Mouse (Mus musculus) kidney, adult 18-20 months (tissue): Measurements from ENCODE around the gene Gm49403.
"Not testable (repeated sequence)": the region's sequence is repeated elsewhere in the genome, so short reads cannot be mapped to it uniquely, and the experiment has no call there.

Experiments
- DNase-seq: peaks from one replicate; pipeline ENCODE4 v3.0.0; 2021

Gm49403 gene

DNA sequence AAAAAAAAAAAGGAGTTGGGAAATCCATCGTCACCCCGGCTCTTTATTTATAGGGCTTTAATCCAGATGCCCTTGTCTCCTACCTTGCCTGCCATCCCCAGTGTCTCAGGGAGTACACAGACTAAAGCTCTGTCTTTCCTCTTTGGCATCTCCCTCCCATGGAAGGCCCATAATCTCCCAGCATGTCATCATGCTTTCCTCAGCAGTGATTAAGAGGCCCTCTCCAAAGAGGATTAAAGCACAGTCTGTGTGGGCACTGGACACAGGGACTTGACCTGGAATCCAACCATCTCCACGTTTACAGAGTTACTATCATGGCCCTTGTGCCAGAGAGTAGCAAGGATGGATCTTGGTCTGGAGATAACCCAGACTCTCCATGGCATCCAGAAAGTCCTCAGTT, at the start of gene Gm49403, which contains the start of gene Lbhd1:
Gene Gm49403 (plus strand): TSS at position 315 of the 400 bp plus-strand sequence.
Gene Lbhd1 (plus strand): TSS at position 117 of the 400 bp plus-strand sequence.
- DNase-seq: no peak

DNA sequence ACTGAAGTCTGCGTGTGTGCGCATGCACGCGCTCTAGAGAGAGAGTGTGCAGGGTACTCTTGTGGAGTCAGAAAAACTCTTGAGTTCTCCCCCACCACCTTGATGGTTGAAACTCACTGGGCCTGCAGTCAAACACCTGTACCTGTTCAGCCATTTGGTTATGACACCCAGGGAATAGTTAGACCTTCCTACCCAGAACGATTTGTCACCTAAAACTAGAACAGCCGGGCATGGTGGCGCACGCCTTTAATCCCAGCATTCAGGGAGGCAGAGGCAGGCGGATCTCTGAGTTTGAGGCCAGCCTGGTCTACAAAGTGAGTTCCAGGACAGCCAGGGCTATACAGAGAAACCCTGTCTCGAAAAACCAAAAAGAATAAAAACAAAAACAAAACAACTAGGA, 47.4 kb upstream of the Gm49403 start:
- not testable (repeated sequence) for DNase-seq

DNA sequence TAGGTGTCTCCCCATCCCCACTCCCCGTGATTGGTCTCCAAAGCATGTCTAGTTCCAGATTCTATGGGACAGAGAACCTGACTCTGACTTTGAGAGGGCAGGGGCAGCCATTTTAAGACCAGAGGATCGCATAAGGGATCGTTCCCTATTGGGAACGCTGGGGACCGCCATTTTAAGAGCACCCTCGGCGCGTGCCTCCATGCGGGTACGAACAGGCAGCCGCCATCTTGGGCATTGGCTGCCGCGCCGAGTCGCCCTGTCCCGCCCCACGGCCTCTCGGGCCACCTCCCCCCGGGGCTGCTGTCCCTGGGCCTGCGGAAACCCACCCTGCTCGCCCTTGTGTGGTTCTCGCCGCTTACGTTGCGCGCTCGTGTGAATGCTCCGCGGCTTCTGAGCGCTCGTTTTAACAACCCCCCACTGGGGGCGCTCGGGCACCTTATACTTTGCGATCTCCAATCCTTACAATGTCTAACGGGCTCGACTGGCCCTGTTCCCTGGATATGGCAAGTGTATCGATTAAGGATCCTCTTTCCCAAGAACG, 46.4 kb upstream of the Gm49403 start, which contains the start of gene Bscl2:
Gene Bscl2 (plus strand): TSS at position 217 of the 541 bp plus-strand sequence.
- DNase-seq: peak; percentile 91

DNA sequence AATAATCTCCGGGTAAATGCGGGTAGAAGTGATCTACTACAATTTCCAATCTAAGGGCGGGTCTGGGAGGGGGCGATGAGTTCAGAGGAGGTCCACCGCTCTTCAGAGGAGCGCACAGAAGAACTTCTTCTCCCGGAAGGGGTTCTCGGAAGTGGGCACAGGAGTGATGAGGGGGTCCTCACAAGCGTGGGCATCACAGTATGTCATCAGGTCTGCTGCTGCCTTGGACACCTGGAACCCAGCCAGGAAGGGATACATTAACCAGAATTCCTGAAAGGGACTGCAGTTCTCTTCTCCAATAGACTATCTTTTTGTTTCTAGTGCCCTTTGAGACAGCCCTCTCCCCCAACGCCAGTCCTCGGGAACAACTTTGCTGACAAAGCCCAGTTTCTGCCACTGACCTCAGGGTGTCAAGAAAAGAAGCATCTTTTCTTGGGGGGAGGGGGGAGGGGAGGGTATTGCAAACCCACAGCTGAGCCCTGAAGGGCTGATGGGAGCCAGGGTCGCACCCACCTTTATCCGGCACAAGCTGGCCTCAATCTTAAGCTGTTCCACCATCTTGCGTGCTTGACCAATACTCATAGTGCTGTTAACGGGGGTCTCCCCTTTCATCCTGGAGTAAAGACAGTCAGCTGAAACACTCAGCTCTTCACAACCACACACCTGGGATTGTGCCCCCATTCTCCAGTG, 45.5 kb upstream of the Gm49403 start:
- DNase-seq: peak; percentile 67

DNA sequence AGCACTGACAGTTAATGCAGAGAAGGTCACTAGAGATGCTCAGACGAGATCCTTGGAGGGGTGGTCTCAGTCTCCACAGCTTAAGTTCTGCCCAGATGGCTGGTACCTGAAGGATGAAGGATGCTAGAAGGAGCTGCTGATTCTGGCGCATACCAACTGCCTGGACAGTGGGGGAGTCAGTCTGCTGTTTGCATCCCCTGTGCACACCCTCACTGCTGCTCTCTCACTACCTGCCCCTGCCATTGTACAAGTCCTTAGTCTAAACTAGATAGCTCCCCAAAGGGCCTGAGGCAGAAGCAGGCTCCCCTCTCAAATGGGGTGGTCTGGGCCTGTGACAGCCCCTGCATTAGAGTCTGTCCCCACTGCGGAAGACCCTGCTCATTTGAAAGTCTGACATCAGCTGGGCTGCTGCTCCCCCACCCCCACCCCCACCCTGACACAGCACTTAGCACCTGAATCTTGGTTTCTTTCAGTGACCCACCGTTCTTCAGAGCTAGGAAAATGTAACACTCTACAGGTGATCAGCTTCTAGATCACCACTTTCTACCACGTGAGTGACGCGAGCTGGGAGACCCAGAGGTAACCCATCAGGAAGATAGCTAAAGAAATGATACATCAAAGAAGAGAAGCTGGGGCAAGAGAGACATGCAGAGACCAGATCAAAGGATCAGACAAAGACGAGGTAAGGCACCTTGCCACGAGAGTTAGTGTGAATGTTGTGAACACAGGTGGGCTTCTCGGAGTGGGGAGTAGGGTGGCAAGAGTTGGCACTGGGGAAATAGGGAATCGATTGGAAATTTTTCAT, 44.4 kb upstream of the Gm49403 start, which contains the start of gene Gng3:
Gene Gng3 (minus strand): TSS at position 92 of the 805 bp plus-strand sequence.
- no peak for DNase-seq

DNA sequence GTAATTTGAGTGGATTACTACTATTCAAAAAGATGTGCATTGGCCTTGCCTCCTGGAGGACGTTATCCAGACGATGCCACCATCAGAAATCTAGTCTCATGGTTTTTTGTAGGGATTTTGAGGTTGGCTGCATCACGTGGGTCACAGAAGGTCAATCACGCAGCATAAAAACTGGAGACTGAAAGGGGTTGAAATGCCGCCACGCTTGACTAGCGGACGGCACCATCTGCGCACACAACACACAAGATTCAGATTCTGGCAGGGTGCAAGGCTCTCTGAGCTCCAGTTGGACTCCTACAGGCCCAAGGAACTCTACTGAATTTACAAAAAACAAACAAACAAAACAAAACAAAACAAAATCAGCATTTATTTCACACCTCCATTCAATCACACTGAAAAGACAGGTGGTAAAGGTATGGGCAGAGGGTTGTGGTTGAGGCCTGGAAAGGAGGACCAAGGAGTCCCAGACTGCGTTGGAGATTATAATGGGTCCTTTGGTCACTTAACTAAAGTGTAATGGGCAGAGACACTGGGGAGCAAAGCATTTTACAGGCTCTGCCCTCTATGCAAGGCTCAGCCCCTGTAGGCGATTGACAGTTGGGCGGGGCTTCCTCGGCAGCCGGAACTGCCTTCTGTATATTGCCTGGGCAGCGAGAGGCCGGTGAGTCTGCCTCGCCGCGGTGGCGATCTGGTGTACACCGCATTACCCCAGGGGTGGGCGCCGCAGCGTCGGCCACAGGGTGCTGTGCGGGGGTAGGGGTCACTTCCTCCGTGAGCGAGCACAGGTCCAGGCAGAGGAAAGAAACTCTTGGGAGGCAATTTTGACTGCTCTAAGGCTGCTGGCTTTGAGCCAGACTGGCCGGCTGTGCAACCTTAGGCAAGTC, 43.6 kb upstream of the Gm49403 start:
- peak; percentile 87 for DNase-seq

DNA sequence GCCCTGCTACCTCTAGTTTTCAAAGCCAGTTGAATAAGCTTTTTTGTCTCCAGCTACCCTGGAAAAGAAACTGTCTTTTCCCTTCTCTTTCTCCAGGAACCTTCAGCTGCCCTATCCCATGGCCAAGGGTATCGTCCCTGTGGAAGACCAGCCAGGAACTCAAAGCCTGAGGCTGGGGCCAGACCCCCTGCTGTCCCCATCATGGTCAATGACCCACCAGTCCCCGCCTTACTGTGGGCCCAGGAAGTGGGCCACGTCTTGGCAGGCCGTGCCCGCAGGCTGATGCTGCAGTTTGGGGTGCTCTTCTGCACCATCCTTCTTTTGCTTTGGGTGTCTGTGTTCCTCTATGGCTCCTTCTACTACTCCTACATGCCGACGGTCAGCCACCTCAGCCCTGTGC, 42.7 kb upstream of the Gm49403 start:
- DNase-seq: no peak

DNA sequence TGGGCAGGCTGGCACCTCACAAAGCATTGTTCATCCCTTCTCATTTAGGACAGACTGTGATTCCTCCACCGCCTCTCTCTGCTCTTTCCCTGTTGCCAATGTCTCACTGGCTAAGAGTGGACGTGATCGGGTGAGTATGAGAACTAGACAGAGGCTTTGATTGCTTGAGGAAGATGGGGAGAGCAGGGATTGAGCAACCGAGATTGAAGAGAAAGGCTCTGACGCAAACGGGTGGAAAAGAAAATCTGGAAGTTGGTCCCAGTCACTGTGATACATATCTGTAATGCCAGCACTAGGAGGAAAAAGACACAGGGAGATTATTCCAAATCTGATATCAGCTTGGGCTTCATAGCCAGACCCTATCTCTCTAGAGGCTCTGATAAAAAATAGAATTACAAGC, 40.8 kb upstream of the Gm49403 start:
- DNase-seq: no peak

DNA sequence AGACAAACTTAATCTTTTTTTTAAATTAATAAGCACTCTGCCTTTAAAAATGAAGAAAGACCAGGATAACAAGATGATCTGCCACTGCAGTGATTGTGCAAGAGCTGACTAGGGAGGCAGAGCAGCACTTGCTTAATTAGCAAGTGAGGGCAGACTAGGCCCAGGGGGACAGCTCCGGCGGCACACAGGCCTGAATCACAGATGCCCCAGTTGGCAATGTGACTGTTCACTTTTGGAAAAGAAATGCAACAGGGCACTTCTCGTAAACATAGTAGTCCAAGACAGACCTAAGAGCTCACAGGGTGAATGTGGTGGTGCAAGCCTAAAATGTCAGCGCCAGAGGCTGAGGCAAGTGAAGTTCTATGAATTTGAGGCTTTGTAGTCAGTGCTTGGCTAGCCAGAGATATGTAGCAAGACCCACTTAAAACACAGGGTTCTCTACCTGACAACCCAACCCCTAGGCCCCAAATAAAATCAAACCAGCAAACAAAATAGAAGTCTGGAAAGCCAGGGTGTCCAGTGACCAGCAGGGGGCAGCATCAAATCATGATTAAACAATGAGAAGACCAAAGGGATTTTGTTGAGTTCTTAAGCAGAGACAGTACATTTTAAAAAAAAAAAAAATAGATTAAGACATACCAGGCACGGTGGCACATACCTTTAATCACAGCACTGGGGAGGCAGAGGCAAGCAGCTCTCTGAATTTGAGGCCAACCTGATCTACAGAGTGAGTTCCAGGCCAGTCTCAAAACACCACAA, 39.2 kb upstream of the Gm49403 start:
- peak; percentile 78 for DNase-seq

DNA sequence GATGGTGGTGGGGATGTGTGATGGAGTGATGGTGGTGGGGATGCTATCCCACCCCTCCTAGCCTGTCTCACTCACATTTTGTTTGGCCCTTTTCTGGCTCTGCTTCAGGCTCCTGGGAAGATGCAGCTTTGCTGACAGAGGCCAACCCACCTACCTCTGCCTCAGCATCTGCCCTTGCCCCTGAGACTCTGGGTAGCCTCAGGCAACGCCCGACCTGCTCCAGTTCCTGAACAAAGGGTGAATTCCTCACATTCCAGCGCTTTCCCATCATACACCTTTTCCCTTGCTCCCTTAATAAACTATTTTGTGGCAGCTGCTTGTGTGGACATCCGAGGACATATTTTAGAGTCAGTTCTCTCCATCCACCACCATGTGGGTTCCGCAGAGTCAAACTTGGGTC, 35.4 kb upstream of the Gm49403 start:
- DNase-seq: no peak

DNA sequence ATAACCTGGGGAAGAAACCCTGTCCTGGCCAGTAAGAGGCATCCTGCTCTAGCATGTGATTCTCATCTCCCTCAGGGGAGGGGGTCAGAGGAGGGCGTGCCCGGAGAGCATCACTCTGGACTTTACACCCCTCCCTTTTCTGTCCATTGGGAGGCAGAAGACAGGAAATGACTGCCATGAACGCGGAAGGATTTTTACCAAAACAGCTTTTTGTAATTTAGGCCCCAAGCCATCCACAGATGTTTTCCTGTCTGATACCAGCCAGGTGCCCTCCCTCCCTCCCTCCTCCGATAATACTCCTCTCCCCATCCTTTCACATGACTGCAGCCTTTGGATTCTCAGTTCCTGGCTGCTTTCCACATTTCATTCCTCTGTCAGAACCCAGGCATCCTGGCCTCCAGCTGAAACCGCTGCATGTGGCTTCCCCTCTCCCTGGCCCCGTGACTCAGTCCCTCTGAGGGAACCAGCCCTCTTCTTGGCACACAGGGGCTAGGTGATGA, 33.3 kb upstream of the Gm49403 start, which contains the start of gene Lrrn4cl:
Gene Lrrn4cl (plus strand): TSS at position 367 of the 500 bp plus-strand sequence.
- DNase-seq: no peak

DNA sequence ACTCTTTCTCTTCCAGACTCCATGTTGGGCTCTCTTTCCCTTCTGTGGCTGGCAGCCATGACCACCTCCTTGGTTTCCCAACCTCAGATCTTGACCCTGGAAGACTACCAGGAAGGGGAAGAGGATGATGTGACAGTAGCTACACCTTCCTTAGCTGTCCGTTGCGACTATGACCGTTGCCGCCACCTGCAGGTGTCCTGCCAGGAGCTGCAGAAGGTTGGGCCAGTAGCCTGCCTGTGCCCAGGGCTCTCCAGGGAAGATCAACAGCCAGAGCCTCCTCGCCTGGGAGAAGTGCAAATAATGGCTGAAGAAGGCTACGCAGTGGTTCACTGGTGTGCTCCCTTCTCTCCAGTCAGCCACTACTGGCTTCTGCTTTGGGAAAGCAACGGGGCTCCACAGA, 32.1 kb upstream of the Gm49403 start:
- DNase-seq: no peak

DNA sequence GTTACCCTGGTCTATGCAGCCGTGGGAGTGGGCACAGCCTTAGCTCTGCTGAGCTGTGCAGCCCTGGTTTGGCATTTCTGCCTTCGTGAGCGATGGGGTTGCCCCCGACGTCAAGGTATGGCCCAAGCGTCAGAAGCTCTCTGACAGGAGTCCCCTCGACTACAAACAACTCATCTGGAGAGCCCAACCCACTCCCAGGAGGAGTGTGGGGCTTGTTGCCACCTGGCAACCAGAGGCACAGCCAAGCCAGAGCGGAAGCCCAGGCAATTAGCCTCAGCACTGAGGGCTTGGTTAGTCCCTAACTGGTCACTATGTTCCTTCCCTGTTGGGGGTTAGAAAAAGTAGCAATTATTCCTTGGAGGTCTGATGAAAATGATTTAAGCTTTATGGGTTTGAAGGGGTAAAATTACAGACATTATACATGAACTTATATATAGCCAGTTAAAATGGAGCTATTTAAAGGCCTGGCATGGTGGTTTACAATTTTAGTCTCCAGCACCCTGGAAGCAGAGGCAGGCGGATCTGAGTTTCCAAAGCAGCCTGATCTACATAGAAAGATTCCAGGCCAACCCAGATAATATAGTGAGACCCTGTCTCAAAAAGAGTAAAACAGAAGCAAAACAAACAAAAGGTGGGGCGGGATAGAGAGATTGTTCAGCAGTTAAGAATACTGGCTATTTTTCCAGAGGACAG, 31.3 kb upstream of the Gm49403 start:
- DNase-seq: no peak

DNA sequence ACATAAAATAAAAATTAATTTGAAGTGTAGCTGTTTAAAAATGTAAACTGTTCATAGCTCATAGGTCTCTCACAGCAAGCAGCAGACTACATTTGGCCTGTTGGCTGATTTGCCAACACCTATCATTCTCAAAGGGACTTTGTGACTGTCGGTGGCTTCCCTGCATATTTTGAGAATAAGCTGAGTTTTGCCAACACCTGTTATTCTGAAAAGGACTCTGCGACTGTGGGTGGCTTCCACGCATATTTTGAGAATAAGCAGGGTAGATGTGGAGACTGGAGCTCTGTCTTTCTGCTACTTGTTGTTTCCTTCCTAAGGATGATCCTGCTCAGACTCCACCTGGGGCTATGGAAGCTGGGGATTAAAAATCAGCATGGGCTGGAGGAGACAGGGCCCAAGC, 30.6 kb upstream of the Gm49403 start:
- DNase-seq: no peak

DNA sequence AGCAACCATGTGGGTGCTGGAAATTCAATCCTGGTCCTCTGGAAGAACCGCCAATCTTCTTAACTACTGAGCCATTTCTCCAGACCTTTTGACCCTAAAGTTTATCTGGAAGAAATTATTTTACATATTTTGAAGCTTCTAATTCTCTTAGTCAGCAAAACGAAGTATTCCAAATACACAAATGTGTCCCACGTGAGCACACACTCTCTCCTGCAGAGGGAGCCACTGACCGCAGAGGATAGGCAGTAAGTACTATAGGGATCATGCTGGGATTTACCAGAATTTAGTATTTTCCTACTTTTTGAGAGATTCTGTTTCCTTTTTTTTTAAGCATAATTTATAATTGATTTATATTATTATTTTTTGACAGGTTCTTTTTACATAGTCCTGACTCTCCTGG, 26.0 kb upstream of the Gm49403 start:
- DNase-seq: peak; percentile 50

DNA sequence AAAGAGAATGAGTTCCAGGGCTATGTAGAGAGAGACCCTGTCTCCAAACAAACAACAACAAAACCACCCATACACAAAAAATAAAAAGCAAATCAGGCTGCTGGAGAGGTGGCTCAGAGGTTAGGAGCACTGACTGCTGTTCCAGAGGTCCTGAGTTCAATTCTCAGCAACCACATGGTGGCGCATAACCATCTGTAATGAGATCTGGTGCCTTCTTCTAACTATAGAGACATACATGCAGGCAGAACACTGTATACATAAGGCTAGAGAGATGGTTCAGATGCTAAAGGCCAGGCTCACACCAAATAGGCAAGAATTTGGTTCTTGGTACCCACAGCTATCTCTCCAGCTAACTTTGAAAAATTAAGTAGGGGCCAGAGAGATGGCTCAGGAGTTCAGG, 24.7 kb upstream of the Gm49403 start:
- no peak for DNase-seq

DNA sequence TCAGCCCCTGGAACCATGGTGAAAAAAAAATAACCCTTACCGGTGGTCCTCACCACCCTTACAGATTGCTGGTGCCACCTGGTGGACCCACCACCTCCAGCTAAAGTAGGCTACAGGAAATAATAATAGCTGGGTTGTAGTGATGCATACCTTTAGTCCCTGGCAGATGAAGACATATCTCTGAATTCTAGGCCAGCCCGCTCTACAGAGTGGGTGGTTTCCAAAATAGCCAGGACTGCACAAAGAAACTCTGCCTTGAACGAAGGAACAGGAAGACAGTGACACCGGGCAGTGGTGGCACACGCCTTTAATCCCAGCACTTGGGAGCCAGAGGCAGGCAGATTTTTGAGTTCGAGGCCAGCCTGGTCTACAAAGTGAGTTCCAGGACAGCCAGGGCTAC, 19.5 kb upstream of the Gm49403 start:
- DNase-seq: no peak

DNA sequence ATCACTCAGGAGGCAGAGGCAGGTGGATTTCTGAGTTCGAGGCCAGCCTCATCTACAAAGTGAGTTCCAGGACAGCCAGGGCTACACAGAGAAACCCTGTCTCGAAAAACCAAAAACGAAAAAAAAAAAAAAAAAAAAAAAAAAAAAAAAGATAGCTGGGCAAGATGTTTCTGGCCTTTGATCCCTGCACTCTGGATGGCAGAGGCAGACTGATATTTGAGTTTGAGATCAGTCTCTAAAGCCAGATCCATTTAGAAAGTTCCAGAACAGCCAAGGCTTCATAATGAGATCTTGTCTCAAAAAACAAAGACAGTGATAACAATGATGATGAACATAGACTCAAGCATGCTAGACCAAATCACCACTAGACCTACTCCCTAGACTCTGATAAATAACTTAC, 13.3 kb upstream of the Gm49403 start:
- not testable (repeated sequence) for DNase-seq

DNA sequence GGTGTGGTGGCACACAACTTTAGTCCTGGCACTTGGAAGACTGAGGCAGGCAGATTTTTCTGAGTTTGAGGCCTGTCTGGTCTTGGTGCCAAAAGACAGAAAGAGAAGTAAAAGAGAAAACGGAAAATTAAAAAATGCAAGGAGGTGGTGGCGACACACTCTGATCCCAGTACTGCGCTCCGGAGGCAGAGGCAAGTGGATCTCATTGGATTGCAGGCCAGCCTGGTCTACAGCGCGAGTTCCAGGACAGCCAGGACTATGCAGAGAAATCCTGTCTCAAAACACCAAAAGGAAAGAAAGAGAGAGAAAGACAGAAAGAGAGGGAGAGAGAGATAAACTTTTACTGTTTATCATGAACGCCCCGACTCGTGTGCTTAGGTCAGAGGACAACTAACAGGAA, 12.9 kb upstream of the Gm49403 start:
- DNase-seq: no peak

DNA sequence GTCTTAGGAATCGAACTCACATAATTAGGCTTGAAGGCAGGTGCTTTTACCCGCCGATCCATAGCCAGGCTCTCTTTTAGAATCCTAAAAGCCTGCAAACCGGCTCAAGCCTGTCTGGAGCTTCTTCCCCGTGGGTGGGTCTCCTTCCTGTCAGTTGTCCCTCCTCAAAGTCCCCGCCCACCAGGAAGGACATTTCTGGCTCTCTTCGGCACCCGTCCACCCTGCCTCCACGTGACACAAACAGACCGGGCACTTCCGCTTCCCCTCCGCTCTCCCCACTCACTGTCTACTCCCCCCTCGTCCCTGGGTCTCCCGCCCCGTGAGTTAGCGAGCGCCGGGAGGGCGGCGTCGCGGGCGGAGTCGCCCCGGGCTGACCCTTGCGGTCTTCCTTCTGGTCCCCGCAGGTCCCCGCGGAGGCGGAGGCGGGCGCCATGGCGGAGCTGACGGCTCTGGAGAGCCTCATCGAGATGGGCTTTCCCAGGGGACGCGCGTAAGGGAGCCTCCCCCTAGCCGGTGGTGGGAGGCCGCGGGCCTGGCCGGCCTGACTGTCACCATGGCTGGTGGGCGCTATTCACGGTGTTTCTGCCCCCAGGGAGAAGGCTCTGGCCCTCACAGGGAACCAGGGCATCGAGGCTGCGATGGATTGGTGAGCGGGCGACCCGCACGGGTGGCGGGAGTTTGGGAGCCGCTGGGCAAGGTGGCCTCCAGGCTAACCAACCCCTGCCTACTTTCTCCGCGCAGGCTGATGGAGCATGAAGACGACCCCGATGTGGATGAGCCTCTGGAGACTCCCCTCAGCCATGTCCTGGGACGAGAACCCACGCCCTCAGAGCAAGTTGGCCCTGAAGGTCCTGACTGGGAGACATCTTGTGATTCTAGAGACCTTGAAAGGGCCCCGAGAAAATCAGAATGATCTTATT, 12.2 kb upstream of the Gm49403 start, which contains the start of gene Ubxn1:
Gene Ubxn1 (plus strand): TSS at position 230 of the 920 bp plus-strand sequence.
- DNase-seq: peak; percentile 98
